ENCODE assay signal across 10 mouse cellular contexts in genomic region chr10:70149093-70149492, GRCm38 (mm10). TPM values are rescaled to one million over a fixed set of nuclear protein-coding genes. Genes with fewer than 3 reads are reported as not detected.
DNase-seq lines count a peak whose midpoint lies in the region; ATAC-seq lines count a peak whose summit lies in the region.
"Had no signal": no experiment of that assay in that cellular context is flagged by ENCODE, and none has a peak within 500 bp of the region (broad histone marks: within the 10 kb centered on the region; RNA-seq: fewer than 3 reads in every experiment).

No protein-coding gene starts in this region.

- no peak for ATAC-seq in CD4-positive, CD25-positive, alpha-beta regulatory T cell, adult 4 months
- ATAC-seq in midbrain, embryonic 13.5 days = no peak
- ATAC-seq in midbrain, embryonic 14.5 days (ENCODE audit: low FRiP score, low TSS enrichment) = no peak
- no peak for ATAC-seq in erythroblast, adult 5-6 weeks (replicated peaks; ENCODE audit: low FRiP score, poor library complexity, severe bottlenecking)
- no peak for ATAC-seq in erythroid progenitor cell, adult 5-6 weeks (replicated peaks; ENCODE audit: low FRiP score, poor library complexity, severe bottlenecking)
- ATAC-seq: intestine, embryonic 15.5 days had no signal

- 50% methylated on average over 7 of the region's 7 CpGs for WGBS in midbrain, embryonic 13.5 days
- WGBS in midbrain, embryonic 14.5 days = 46% methylated on average over 7 of the region's 7 CpGs

- peak; percentile 9 for DNase-seq in CD4-positive, CD25-positive, alpha-beta regulatory T cell, adult 2 months (ENCODE audit: low read depth, low spot score)
- no peak for DNase-seq in midbrain, embryonic 14.5 days
- DNase-seq in hindlimb bud, embryonic 11.5 days (ENCODE audit: extremely low spot score, low read depth, low spot score) = peak; percentile 47
- DNase-seq in neural tube, embryonic 10.5 days (ENCODE audit: extremely low spot score, low spot score) = peak; percentile 42

- 0 out of 2 replicates have a peak overlapping the region, but pooled peaks have one; percentile 32 for H3K27ac ChIP-seq in midbrain, embryonic 13.5 days
- no peak overlapping the region for H3K27ac ChIP-seq in midbrain, embryonic 14.5 days (replicated peaks; ENCODE audit: low read depth, low read length)
- H3K27ac ChIP-seq: intestine, embryonic 15.5 days had no signal

- H3K4me3 ChIP-seq in midbrain, embryonic 13.5 days (replicated peaks) = no peak overlapping the region
- no peak overlapping the region for H3K4me3 ChIP-seq in midbrain, embryonic 14.5 days (replicated peaks; ENCODE audit: low read depth, low read length)
- H3K4me3 ChIP-seq: intestine, embryonic 15.5 days had no signal

- no peak overlapping the region for H3K9ac ChIP-seq in midbrain, embryonic 13.5 days (replicated peaks)
- no peak overlapping the region for H3K9ac ChIP-seq in midbrain, embryonic 14.5 days (replicated peaks; ENCODE audit: low read length)
- H3K9ac ChIP-seq: intestine, embryonic 15.5 days had no signal

- H3K36me3 ChIP-seq in midbrain, embryonic 13.5 days = peaks cover 42% of the 10 kb centered on the region
- peaks cover 27% of the 10 kb centered on the region for H3K36me3 ChIP-seq in midbrain, embryonic 14.5 days (ENCODE audit: control insufficient read depth, insufficient read depth, low read length)

- no peak overlapping the region for H3K4me2 ChIP-seq in midbrain, embryonic 13.5 days (replicated peaks)
- no peak overlapping the region for H3K4me2 ChIP-seq in midbrain, embryonic 14.5 days (ENCODE audit: low read length)
- H3K4me2 ChIP-seq: intestine, embryonic 15.5 days had no signal

- H3K4me1 ChIP-seq in midbrain, embryonic 13.5 days (replicated peaks) = 0 out of 2 replicates have a peak, but pooled peaks cover 9% of the 10 kb centered on the region
- no peaks in the 10 kb centered on the region for H3K4me1 ChIP-seq in midbrain, embryonic 14.5 days (ENCODE audit: control insufficient read depth, insufficient read depth, low read length)

- no peaks in the 10 kb centered on the region for H3K27me3 ChIP-seq in midbrain, embryonic 13.5 days
- H3K27me3 ChIP-seq in midbrain, embryonic 14.5 days (ENCODE audit: control insufficient read depth, insufficient read depth, low read length) = no peaks in the 10 kb centered on the region
- H3K27me3 ChIP-seq: intestine, embryonic 15.5 days had no signal

- H3K9me3 ChIP-seq in midbrain, embryonic 13.5 days = no peaks in the 10 kb centered on the region
- 0 out of 2 replicates have a peak, but pooled peaks cover 3% of the 10 kb centered on the region for H3K9me3 ChIP-seq in midbrain, embryonic 14.5 days (ENCODE audit: control insufficient read depth, low read length)
- H3K9me3 ChIP-seq: intestine, embryonic 15.5 days had no signal

RNA-seq across cellular contexts. Expression of gene Ccdc6, which starts 52.2 kb away (rescaled TPM):
- 10 to 100 TPM; 28.7 to 30.9 TPM for polyA plus RNA-seq in CD4-positive, CD25-positive, alpha-beta regulatory T cell, adult 4 months (2017; shearing (Covaris generic))
- 21.1 and 21.7 TPM in 2 replicates for polyA plus RNA-seq in midbrain, embryonic 13.5 days (2015; fragmentation: Nextera tagmentation; extraction: Ambion mirVana)
- polyA plus RNA-seq in midbrain, embryonic 14.5 days (2014; fragmentation: Nextera tagmentation; extraction: Ambion mirVana) = 34.9 and 39.7 TPM in 2 replicates
- total RNA-seq in erythroblast, adult 5-6 weeks (2015; ENCODE audit: low replicate concordance) = 16.5 and 19.6 TPM in 2 replicates
- total RNA-seq in erythroblast, adult 5-6 weeks (2017; ENCODE audit: low replicate concordance) = 18.6 and 35.5 TPM in 2 replicates
- total RNA-seq in erythroid progenitor cell, adult 5-6 weeks (2015; ENCODE audit: low replicate concordance) = 25.2 and 45.0 TPM in 2 replicates
- total RNA-seq in erythroid progenitor cell, adult 5-6 weeks (2017; ENCODE audit: low replicate concordance) = 46.6 and 61.2 TPM in 2 replicates

RNA-seq across cellular contexts. Expression of gene Mrln, which starts 55.4 kb away (rescaled TPM):
- polyA plus RNA-seq in CD4-positive, CD25-positive, alpha-beta regulatory T cell, adult 4 months (2017; shearing (Covaris generic)) = not detected
- polyA plus RNA-seq in midbrain, embryonic 13.5 days (2015; fragmentation: Nextera tagmentation; extraction: Ambion mirVana) = 1.2 TPM in 1 of 2 replicates, not detected in the other
- polyA plus RNA-seq in midbrain, embryonic 14.5 days (2014; fragmentation: Nextera tagmentation; extraction: Ambion mirVana) = not detected in 2 replicates
- total RNA-seq in erythroblast, adult 5-6 weeks (2015; ENCODE audit: low replicate concordance) = not detected in 2 replicates
- not detected in 2 replicates for total RNA-seq in erythroblast, adult 5-6 weeks (2017; ENCODE audit: low replicate concordance)
- not detected in 2 replicates for total RNA-seq in erythroid progenitor cell, adult 5-6 weeks (2015; ENCODE audit: low replicate concordance)
- not detected in 2 replicates for total RNA-seq in erythroid progenitor cell, adult 5-6 weeks (2017; ENCODE audit: low replicate concordance)
- total RNA-seq: common myeloid progenitor, adult 5-6 weeks had no signal
